Mouse (Mus musculus) G1E (cell line): ENCODE data around the gene Cox6b2.

Experiments
- CTCF ChIP-seq: IDR thresholded peaks from 2 replicates; pipeline ENCODE4 v1.5.1; 2012; ENCODE audit warnings: low read depth, low read length, inconsistent platforms, mixed read lengths
- TAL1 ChIP-seq: conservative IDR thresholded peaks from 2 replicates; pipeline ENCODE4 v1.6.1; 2012; ENCODE audit warnings: low read depth, low read length, inconsistent platforms, mixed read lengths

GRCm38 (mm10) chr7:4783667-4784268 is 30.9 kb upstream of the Cox6b2 start:
- TF ChIP-seq CTCF (no peak), TAL1 (peak; percentile 64; the same call in 1 of the 2 replicates)
